Mouse (Mus musculus) mouse trophoblast stem cell (cell line): ENCODE measurements at regions not wholly inside any gene's neighbourhood (a gene's known extent, or its start where the extent isn't known, plus 50 kb on each side); places are given as distances from the start of the nearest gene placed in this dataset.

Source experiments
- in situ Hi-C, 2 experiments: fragments of 300-500 bp; cut with MseI, MboI; formaldehyde crosslinking; loops; 2 replicates in 1 of 2; 3 replicates in 1 of 2; pipeline ENCODE4 v1.15.1; 2025

GRCm38 (mm10) chr4:55817035-55817818, 285.0 kb upstream of the Klf4 start:
- in situ Hi-C loops: no loop called here

GRCm38 (mm10) chr4:55815832-55816231, 283.6 kb upstream of the Klf4 start:
- in situ Hi-C loops: no loop called here

GRCm38 (mm10) chr4:55812846-55813245, 280.6 kb upstream of the Klf4 start:
- in situ Hi-C loops: no loop called here

GRCm38 (mm10) chr4:55811656-55812055, 279.4 kb upstream of the Klf4 start:
- in situ Hi-C loops: no loop called here

GRCm38 (mm10) chr4:55808501-55808900, 276.2 kb upstream of the Klf4 start:
- in situ Hi-C loops: no loop called here

- in situ Hi-C loops: no loop called here
These were observed 274.5 kb upstream of the Klf4 start for GRCm38 (mm10) chr4:55806799-55807198.

GRCm38 (mm10) chr4:55805255-55806051, 273.2 kb upstream of the Klf4 start:
- in situ Hi-C loops: no loop called here

GRCm38 (mm10) chr4:55802101-55802500, 269.8 kb upstream of the Klf4 start:
- in situ Hi-C loops: no loop called here

GRCm38 (mm10) chr4:55798099-55798498, 265.8 kb upstream of the Klf4 start:
- in situ Hi-C loops: no loop called here

GRCm38 (mm10) chr4:55781329-55781847, 249.1 kb upstream of the Klf4 start:
- in situ Hi-C loops: no loop called here

- in situ Hi-C loops: no loop called here
These were observed 247.3 kb upstream of the Klf4 start for GRCm38 (mm10) chr4:55779581-55779980.

- in situ Hi-C loops: no loop called here
These were observed 243.6 kb upstream of the Klf4 start for GRCm38 (mm10) chr4:55775858-55776257.

- in situ Hi-C loops: no loop called here
These were observed 242.3 kb upstream of the Klf4 start for GRCm38 (mm10) chr4:55774571-55774970.

- in situ Hi-C loops: no loop called here
These were observed 237.4 kb upstream of the Klf4 start for GRCm38 (mm10) chr4:55769656-55770055.

- in situ Hi-C loops: no loop called here
These were observed 236.1 kb upstream of the Klf4 start for GRCm38 (mm10) chr4:55768325-55768724.

GRCm38 (mm10) chr4:55767133-55767532, 234.9 kb upstream of the Klf4 start:
- in situ Hi-C loops: no loop called here

GRCm38 (mm10) chr4:55765780-55766179, 233.5 kb upstream of the Klf4 start:
- in situ Hi-C loops: no loop called here

- in situ Hi-C loops: no loop called here
These were observed 230.8 kb upstream of the Klf4 start for GRCm38 (mm10) chr4:55763112-55763511.

GRCm38 (mm10) chr4:55762389-55762788, 230.1 kb upstream of the Klf4 start:
- in situ Hi-C loops: no loop called here

GRCm38 (mm10) chr4:55757148-55757927, 225.1 kb upstream of the Klf4 start:
- in situ Hi-C loops: no loop called here

GRCm38 (mm10) chr4:55749949-55750600, 217.8 kb upstream of the Klf4 start:
- in situ Hi-C loops: no loop called here
